Mouse (Mus musculus) midbrain, embryonic 12.5 days (tissue): Measurements from ENCODE around the gene Hinfp. TPM values are rescaled to one million over a fixed set of nuclear protein-coding genes. Genes with fewer than 3 reads are reported as not detected.

Experiments used
- ATAC-seq: fragments of 200-750 bp; cut with Nextera tagmentation; 2 replicates; pipeline ENCODE4 v1.8.0; 2017; ENCODE audit warnings: low read depth, moderate TSS enrichment, moderate library complexity; ENCODE audit not compliant: low FRiP score
- H3K27ac ChIP-seq: fragments of 300-500 bp; sonication (generic); replicated peaks from 2 replicates; pipeline ENCODE4 v1.5.1; 2016; ENCODE audit warnings: mild to moderate bottlenecking
- H3K27me3 ChIP-seq: fragments of 300-500 bp; sonication (generic); 2 replicates; pipeline ENCODE4 v1.6.1; 2016; ENCODE audit warnings: mild to moderate bottlenecking
- H3K36me3 ChIP-seq: fragments of 300-500 bp; sonication (generic); 2 replicates; pipeline ENCODE4 v1.6.1; 2016
- H3K4me1 ChIP-seq: fragments of 300-500 bp; sonication (generic); 2 replicates; pipeline ENCODE4 v1.6.1; 2016
- H3K4me2 ChIP-seq: fragments of 300-500 bp; sonication (generic); replicated peaks from 2 replicates; pipeline ENCODE4 v1.6.1; 2016; ENCODE audit warnings: mild to moderate bottlenecking, moderate library complexity
- H3K4me3 ChIP-seq: fragments of 300-500 bp; sonication (generic); 2 replicates; pipeline ENCODE4 v1.5.1; 2016; ENCODE audit warnings: mild to moderate bottlenecking
- H3K9ac ChIP-seq: fragments of 300-500 bp; sonication (generic); replicated peaks from 2 replicates; pipeline ENCODE4 v1.6.1; 2016; ENCODE audit warnings: mild to moderate bottlenecking, moderate library complexity
- H3K9me3 ChIP-seq: fragments of 300-500 bp; sonication (generic); 2 replicates; pipeline ENCODE4 v1.6.1; 2016; ENCODE audit warnings: mild to moderate bottlenecking
- WGBS: fragments of 180-500 bp; shearing (Covaris S2); methylation state at CpG from one replicate; pipeline ENCODE4 v1.1.7; 2016; 5-methylcytosine and 5-hydroxymethylcytosine counted together
- microRNA-seq: library from miRNA; unstranded; fragments of <30 nt; microRNA quantifications from one replicate; pipeline ENCODE4, GENCODE M21; 2017
- polyA plus RNA-seq: library from polyadenylated mRNA; unstranded; fragments of >200 nt; fragmentation: Nextera tagmentation; extraction: Ambion mirVana; gene quantifications from 2 replicates; pipeline ENCODE4 v1.2.1, GENCODE M21; 2016

Hinfp gene
- polyA plus RNA-seq, 1 experiment from 2014 or later: 38.5 TPM

DNA sequence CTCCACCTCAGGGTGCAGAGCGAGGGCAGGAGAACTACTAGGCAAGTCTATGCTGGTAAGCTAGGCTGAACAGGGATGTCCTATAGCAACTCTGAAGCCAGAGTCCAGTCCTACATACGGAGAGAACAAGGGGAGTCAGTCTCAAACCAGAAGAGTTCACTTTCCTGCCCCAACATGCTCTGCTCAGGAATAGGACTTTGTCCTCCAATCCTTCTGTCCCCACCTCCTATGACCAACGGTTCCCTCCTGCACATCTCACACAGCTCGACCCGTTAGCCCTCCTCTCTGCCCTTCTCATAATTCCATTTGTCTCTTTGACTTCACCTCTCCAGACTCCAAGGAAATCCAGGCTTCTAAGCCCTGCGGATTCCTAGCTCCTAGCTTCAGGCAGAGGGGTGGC, 57.6 kb downstream of the Hinfp start:
- Histone ChIP-seq H3K9me3 (no peaks in the 10 kb centered on the region), H3K4me1 (peaks cover 7% of the 10 kb centered on the region; the same call in 1 of the 2 replicates), H3K36me3 (no peaks in the 10 kb centered on the region), H3K4me2 (no peak overlapping the region), H3K9ac (no peak overlapping the region), H3K27me3 (0 out of 2 replicates have a peak, but pooled peaks cover 13% of the 10 kb centered on the region), H3K27ac (no peak overlapping the region), H3K4me3 (no peak overlapping the region)
- ATAC-seq: no peak
- WGBS: 87% methylated on average over 6 of the region's 6 CpGs

DNA sequence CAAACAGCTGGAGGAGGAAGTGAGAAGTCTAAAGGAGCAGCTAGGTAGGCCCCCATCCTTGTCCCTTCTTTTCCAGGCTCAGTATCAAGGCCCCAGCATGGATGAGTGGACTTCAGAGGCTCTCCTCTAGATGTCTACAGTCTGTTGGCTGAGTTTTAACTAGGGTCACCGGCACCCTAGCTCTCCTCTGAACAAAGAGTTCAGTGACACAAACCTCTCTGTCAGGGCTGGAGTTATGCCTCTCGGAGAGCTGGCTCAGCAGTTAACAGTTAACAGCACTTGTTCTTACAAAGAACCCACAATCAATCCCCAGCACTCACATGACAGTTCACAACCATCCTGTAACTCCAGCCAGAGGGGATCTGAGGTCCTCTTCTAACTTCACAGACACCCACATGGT, 61.9 kb downstream of the Hinfp start:
- Histone ChIP-seq H3K4me2 (no peak overlapping the region), H3K36me3 (no peaks in the 10 kb centered on the region), H3K4me3 (no peak overlapping the region), H3K4me1 (no peaks in the 10 kb centered on the region), H3K27me3 (no peaks in the 10 kb centered on the region), H3K9me3 (no peaks in the 10 kb centered on the region), H3K27ac (no peak overlapping the region), H3K9ac (no peak overlapping the region)
- no peak for ATAC-seq
- WGBS: 67% methylated on average over 2 of the region's 2 CpGs

Small RNAs within 50 kb of the gene (microRNA-seq; reads per million reads assigned to microRNA genes)
- gene Gm44335: not detected

Other genes starting within 250 kb of the Hinfp start
- gene Usp2, start 238.7 kb downstream of the Hinfp start, polyA plus RNA-seq: 6.4 and 12.5 TPM in 2 replicates
- 0.10 TPM in 1 of 2 replicates, not detected in the other for gene Mfrp, start 203.9 kb downstream of the Hinfp start, polyA plus RNA-seq
- 1.3 TPM in 2 replicates for gene C1qtnf5, start 198.4 kb downstream of the Hinfp start, polyA plus RNA-seq
- gene Gm49380, start 192.2 kb downstream of the Hinfp start, polyA plus RNA-seq: 0.24 and 0.43 TPM in 2 replicates
- 60.6 and 64.2 TPM in 2 replicates for gene Rnf26, start 192.2 kb downstream of the Hinfp start, polyA plus RNA-seq
- 12.1 and 14.3 TPM in 2 replicates for gene Mcam, start 171.2 kb downstream of the Hinfp start, polyA plus RNA-seq
- gene Cbl, start 71.6 kb downstream of the Hinfp start, polyA plus RNA-seq: 27.2 and 32.0 TPM in 2 replicates
- gene Ccdc153, start 65.0 kb downstream of the Hinfp start, polyA plus RNA-seq: not detected in 2 replicates
- gene Pdzd3, start 54.2 kb downstream of the Hinfp start, polyA plus RNA-seq: 0.20 and 0.31 TPM in 2 replicates
- 2.6 and 3.3 TPM in 2 replicates for gene Nlrx1, start 37.1 kb downstream of the Hinfp start, polyA plus RNA-seq
- 12.9 and 14.4 TPM in 2 replicates for gene Abcg4, start 17.1 kb downstream of the Hinfp start, polyA plus RNA-seq
- 19.0 and 19.7 TPM in 2 replicates for gene C2cd2l, start 14.6 kb upstream of the Hinfp start, polyA plus RNA-seq
- 34.7 and 39.1 TPM in 2 replicates for gene Dpagt1, start 20.3 kb upstream of the Hinfp start, polyA plus RNA-seq
- 351 and 363 TPM in 2 replicates for gene H2afx, start 29.0 kb upstream of the Hinfp start, polyA plus RNA-seq
- gene Hmbs, start 38.6 kb upstream of the Hinfp start, polyA plus RNA-seq: 96.4 and 109 TPM in 2 replicates
- gene Vps11, start 56.0 kb upstream of the Hinfp start, polyA plus RNA-seq: 36.5 and 40.8 TPM in 2 replicates
- gene Hyou1, start 73.8 kb upstream of the Hinfp start, polyA plus RNA-seq: 36.2 and 39.4 TPM in 2 replicates
- 24.9 and 29.3 TPM in 2 replicates for gene Slc37a4, start 91.2 kb upstream of the Hinfp start, polyA plus RNA-seq
- 1,381 and 1,435 TPM in 2 replicates for gene Rps25, start 101.5 kb upstream of the Hinfp start, polyA plus RNA-seq
- gene Trappc4, start 101.9 kb upstream of the Hinfp start, polyA plus RNA-seq: 269 and 272 TPM in 2 replicates
- gene Ccdc84, start 112.9 kb upstream of the Hinfp start, polyA plus RNA-seq: 31.9 and 33.2 TPM in 2 replicates
- gene Foxr1, start 135.5 kb upstream of the Hinfp start, polyA plus RNA-seq: not detected in 2 replicates
- not detected in 2 replicates for gene Upk2, start 149.3 kb upstream of the Hinfp start, polyA plus RNA-seq
- 10.2 and 10.4 TPM in 2 replicates for gene Bcl9l, start 177.2 kb upstream of the Hinfp start, polyA plus RNA-seq